Mouse (Mus musculus): ENCODE data around the gene Kyat1. TPM values are rescaled to one million over a fixed set of nuclear protein-coding genes. Genes with fewer than 3 reads are reported as not detected.

The Kyat1 gene
- 10 to 100 TPM; 18.2 to 26.3 TPM for total RNA-seq (2021)
- long read RNA-seq, experiment 1, transcript Kyat1-201 (13 exons, 1,876 nt): major isoform, 7 of 15 reads
- long read RNA-seq, experiment 1, partial matches to known transcripts: 1 of 15 reads
- long read RNA-seq, experiment 1, other reads (novel, unspliced or antisense): 4 of 15 reads
- long read RNA-seq, experiment 2, transcript Kyat1-201 (13 exons, 1,876 nt): major isoform, 13 of 33 reads
- long read RNA-seq, experiment 2, transcript Kyat1-206 (14 exons, 2,026 nt): minor isoform, 10 of 33 reads
- long read RNA-seq, experiment 2, partial matches to known transcripts: 2 of 33 reads
- long read RNA-seq, experiment 2, other reads (novel, unspliced or antisense): 6 of 33 reads

- peak; percentile 91 to 92 for DNase-seq (ENCODE audit: low spot score in 2 of 2)
These were observed at the start of gene Kyat1 for GRCm38 (mm10) chr2:30205629-30206357. Gene Kyat1, minus strand, starts transcription at chr2:30205847.

GRCm38 (mm10) chr2:30253809-30254208 is 48.2 kb upstream of the Kyat1 start:
- DNase-seq (ENCODE audit: low spot score in 2 of 2): no peak

GRCm38 (mm10) chr2:30252521-30252920 is 46.9 kb upstream of the Kyat1 start:
- DNase-seq (ENCODE audit: low spot score in 2 of 2): no peak

GRCm38 (mm10) chr2:30251417-30252104 is 45.9 kb upstream of the Kyat1 start:
- DNase-seq (ENCODE audit: low spot score in 2 of 2): no peak

GRCm38 (mm10) chr2:30250166-30251128 is 44.8 kb upstream of the Kyat1 start:
- no peak for DNase-seq (ENCODE audit: low spot score in 2 of 2)

GRCm38 (mm10) chr2:30249182-30249581 is 43.5 kb upstream of the Kyat1 start:
- DNase-seq (ENCODE audit: low spot score in 2 of 2): no peak

- DNase-seq (ENCODE audit: low spot score in 2 of 2): no peak
These were observed 42.0 kb upstream of the Kyat1 start for GRCm38 (mm10) chr2:30247681-30248080.

GRCm38 (mm10) chr2:30247036-30247435 is 41.4 kb upstream of the Kyat1 start:
- no peak for DNase-seq (ENCODE audit: low spot score in 2 of 2)

GRCm38 (mm10) chr2:30244595-30245178 is 39.0 kb upstream of the Kyat1 start:
- no peak for DNase-seq (ENCODE audit: low spot score in 2 of 2)

GRCm38 (mm10) chr2:30243391-30243790 is 37.7 kb upstream of the Kyat1 start:
- no peak for DNase-seq (ENCODE audit: low spot score in 2 of 2)

- DNase-seq (ENCODE audit: low spot score in 2 of 2): peak; percentile 50 to 61
These were observed 36.9 kb upstream of the Kyat1 start for GRCm38 (mm10) chr2:30242509-30242908.

GRCm38 (mm10) chr2:30240267-30240666 is 34.6 kb upstream of the Kyat1 start, which contains the start of gene Gm28035:
Gene Gm28035, plus strand, starts transcription at chr2:30240567.
- DNase-seq (ENCODE audit: low spot score in 2 of 2): no peak

GRCm38 (mm10) chr2:30239777-30240176 is 34.1 kb upstream of the Kyat1 start:
- DNase-seq (ENCODE audit: low spot score in 2 of 2): no peak

- DNase-seq (ENCODE audit: low spot score in 2 of 2): no peak
These were observed 33.3 kb upstream of the Kyat1 start for GRCm38 (mm10) chr2:30238906-30239465.

- DNase-seq (ENCODE audit: low spot score in 2 of 2): peak; percentile 74 to 77
These were observed 32.2 kb upstream of the Kyat1 start for GRCm38 (mm10) chr2:30237881-30238280.

- peak; percentile 100 for DNase-seq (ENCODE audit: low spot score in 2 of 2)
These were observed 31.7 kb upstream of the Kyat1 start, which contains the start of gene Lrrc8a for GRCm38 (mm10) chr2:30237199-30237880. Gene Lrrc8a, plus strand, starts transcription at chr2:30237715.

- DNase-seq (ENCODE audit: low spot score in 2 of 2): no peak
These were observed 31.0 kb upstream of the Kyat1 start for GRCm38 (mm10) chr2:30236426-30237198.

GRCm38 (mm10) chr2:30235593-30235992 is 29.9 kb upstream of the Kyat1 start:
- DNase-seq (ENCODE audit: low spot score in 2 of 2): no peak
